Mouse (Mus musculus): Measurements from ENCODE around the gene Pdcl2. TPM values are rescaled to one million over a fixed set of nuclear protein-coding genes. Genes with fewer than 3 reads are reported as not detected.

Pdcl2 gene
- total and polyA plus RNA-seq, 3 experiments = not detected

- TF ChIP-seq TAL1 (conservative IDR thresholded peaks at IDR 0.05; ENCODE audit: low read depth, low read length) = no peak
- no peak for TF ChIP-seq CTCF (IDR thresholded peaks at IDR 0.05; ENCODE audit: low read depth, low read length)
- TF ChIP-seq GATA2 (IDR thresholded peaks at IDR 0.05; ENCODE audit: borderline replicate concordance, low read depth, low read length) = no peak
- H3K9me3 ChIP-seq (replicated peaks) = no peaks in the 10 kb centered on the region
- peaks cover 19% of the 10 kb centered on the region; the same call in 1 of the 2 replicates for H3K4me1 ChIP-seq (ENCODE audit: insufficient read depth, low read depth, low read length)
- peaks cover 23% of the 10 kb centered on the region for H3K36me3 ChIP-seq (replicated peaks)
- DNase-seq (ENCODE audit: low spot score) = no peak
- ATAC-seq (ENCODE audit: extremely low read depth, insufficient number of reproducible peaks, low FRiP score, poor library complexity, severe bottlenecking) = no peak
- H3K4me3 ChIP-seq (ENCODE audit: low read depth, low read length) = no peak overlapping the region
- no peaks in the 10 kb centered on the region for H3K27me3 ChIP-seq (ENCODE audit: insufficient read depth, low read length)
Observed at GRCm38 (mm10) chr5:76288256-76288655, 42.7 kb downstream of the Pdcl2 start.

DNA sequence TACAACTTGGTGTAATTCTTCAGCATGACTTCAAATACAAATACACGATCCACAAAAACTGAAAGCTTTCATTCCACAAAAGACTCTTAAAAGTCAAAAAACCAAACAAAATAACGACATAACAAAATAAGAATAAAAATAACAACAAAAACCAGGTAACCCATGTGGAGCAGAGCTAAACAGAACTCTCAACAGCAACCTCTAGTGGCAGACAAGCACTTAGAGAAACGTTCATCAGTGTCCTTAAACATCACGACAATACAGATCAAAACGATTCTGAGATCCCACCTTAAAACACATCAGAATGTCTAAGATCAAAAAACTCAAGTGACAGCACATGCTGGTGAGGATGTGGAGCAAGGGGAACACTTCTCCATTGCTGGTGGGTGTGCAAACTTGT, 43.9 kb downstream of the Pdcl2 start:
- TF ChIP-seq GATA1 (IDR thresholded peaks at IDR 0.05; ENCODE audit: borderline replicate concordance, low read length) (no peak), CTCF (IDR thresholded peaks at IDR 0.05; ENCODE audit: low read depth, low read length) (no peak), TAL1 (conservative IDR thresholded peaks at IDR 0.05; ENCODE audit: low read depth, low read length) (no peak), POLR2AphosphoS5 (IDR thresholded peaks at IDR 0.05; ENCODE audit: insufficient replicate concordance, low read depth, low read length) (no peak), GATA2 (IDR thresholded peaks at IDR 0.05; ENCODE audit: borderline replicate concordance, low read depth, low read length) (no peak)
- Histone ChIP-seq H3K4me1 (ENCODE audit: insufficient read depth, low read depth, low read length) (peaks cover 19% of the 10 kb centered on the region; the same call in 1 of the 2 replicates), H3K4me3 (ENCODE audit: low read depth, low read length) (no peak overlapping the region), H3K9me3 (replicated peaks) (no peaks in the 10 kb centered on the region), H3K36me3 (replicated peaks) (peaks cover 27% of the 10 kb centered on the region), H3K27me3 (ENCODE audit: insufficient read depth, low read length) (no peaks in the 10 kb centered on the region)
- ATAC-seq (ENCODE audit: extremely low read depth, insufficient number of reproducible peaks, low FRiP score, poor library complexity, severe bottlenecking) (no peak), DNase-seq (ENCODE audit: low spot score) (no peak)

DNA sequence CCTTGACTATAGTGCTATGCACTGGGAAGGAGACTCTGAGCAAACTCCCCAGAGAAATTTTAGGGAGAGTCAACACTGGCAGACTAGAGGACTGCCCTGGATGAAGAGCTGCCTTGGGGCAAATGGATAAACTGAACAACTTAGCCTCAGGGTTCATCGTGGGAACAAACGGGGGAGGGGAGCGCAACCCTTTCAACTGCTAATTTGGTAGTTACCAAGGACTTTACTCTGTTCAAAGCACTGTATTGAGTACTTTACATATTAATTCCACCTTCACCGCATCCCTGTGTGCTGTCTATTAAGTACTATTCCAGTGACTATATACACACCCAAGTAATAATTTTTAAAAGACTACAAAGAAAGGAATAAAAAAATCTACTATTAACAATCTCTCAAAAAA, 45.3 kb downstream of the Pdcl2 start:
- no peak for ATAC-seq (ENCODE audit: extremely low read depth, insufficient number of reproducible peaks, low FRiP score, poor library complexity, severe bottlenecking)
- no peaks in the 10 kb centered on the region for H3K27me3 ChIP-seq (ENCODE audit: insufficient read depth, low read length)
- peaks cover 20% of the 10 kb centered on the region; the same call in 1 of the 2 replicates for H3K4me1 ChIP-seq (ENCODE audit: insufficient read depth, low read depth, low read length)
- peaks cover 28% of the 10 kb centered on the region for H3K36me3 ChIP-seq (replicated peaks)
- TF ChIP-seq GATA2 (IDR thresholded peaks at IDR 0.05; ENCODE audit: borderline replicate concordance, low read depth, low read length) (no peak), TAL1 (conservative IDR thresholded peaks at IDR 0.05; ENCODE audit: low read depth, low read length) (no peak), GATA1 (IDR thresholded peaks at IDR 0.05; ENCODE audit: borderline replicate concordance, low read length) (no peak), CTCF (IDR thresholded peaks at IDR 0.05; ENCODE audit: low read depth, low read length) (no peak), POLR2AphosphoS5 (IDR thresholded peaks at IDR 0.05; ENCODE audit: insufficient replicate concordance, low read depth, low read length) (no peak)
- no peaks in the 10 kb centered on the region for H3K9me3 ChIP-seq (replicated peaks)
- no peak overlapping the region for H3K4me3 ChIP-seq (ENCODE audit: low read depth, low read length)
- DNase-seq (ENCODE audit: low spot score) = no peak

GRCm38 (mm10) chr5:76283890-76284289, 47.1 kb downstream of the Pdcl2 start:
- Histone ChIP-seq H3K4me1 (ENCODE audit: insufficient read depth, low read depth, low read length) (peaks cover 15% of the 10 kb centered on the region; the same call in 1 of the 2 replicates), H3K9me3 (replicated peaks) (no peaks in the 10 kb centered on the region), H3K27me3 (ENCODE audit: insufficient read depth, low read length) (no peaks in the 10 kb centered on the region), H3K36me3 (replicated peaks) (peaks cover 22% of the 10 kb centered on the region), H3K4me3 (ENCODE audit: low read depth, low read length) (no peak overlapping the region)
- ATAC-seq (ENCODE audit: extremely low read depth, insufficient number of reproducible peaks, low FRiP score, poor library complexity, severe bottlenecking) (no peak), DNase-seq (ENCODE audit: low spot score) (no peak)
- TF ChIP-seq GATA2 (IDR thresholded peaks at IDR 0.05; ENCODE audit: borderline replicate concordance, low read depth, low read length) (no peak), POLR2AphosphoS5 (IDR thresholded peaks at IDR 0.05; ENCODE audit: insufficient replicate concordance, low read depth, low read length) (no peak), GATA1 (IDR thresholded peaks at IDR 0.05; ENCODE audit: borderline replicate concordance, low read length) (no peak), TAL1 (conservative IDR thresholded peaks at IDR 0.05; ENCODE audit: low read depth, low read length) (no peak), CTCF (IDR thresholded peaks at IDR 0.05; ENCODE audit: low read depth, low read length) (no peak)

GRCm38 (mm10) chr5:76274977-76275376, 56.0 kb downstream of the Pdcl2 start:
- TF ChIP-seq TAL1 (conservative IDR thresholded peaks at IDR 0.05; ENCODE audit: low read depth, low read length) (no peak), GATA1 (IDR thresholded peaks at IDR 0.05; ENCODE audit: borderline replicate concordance, low read length) (no peak), POLR2AphosphoS5 (IDR thresholded peaks at IDR 0.05; ENCODE audit: insufficient replicate concordance, low read depth, low read length) (no peak)
- ATAC-seq (ENCODE audit: extremely low read depth, insufficient number of reproducible peaks, low FRiP score, poor library complexity, severe bottlenecking) (no peak), DNase-seq (ENCODE audit: low spot score) (no peak)
- no peaks in the 10 kb centered on the region for H3K9me3 ChIP-seq (replicated peaks)
- no peaks in the 10 kb centered on the region for H3K4me1 ChIP-seq (ENCODE audit: insufficient read depth, low read depth, low read length)
- peaks cover 21% of the 10 kb centered on the region for H3K36me3 ChIP-seq (replicated peaks)
- H3K27me3 ChIP-seq (ENCODE audit: insufficient read depth, low read length) = no peaks in the 10 kb centered on the region
- H3K4me3 ChIP-seq (ENCODE audit: low read depth, low read length) = no peak overlapping the region

Other genes starting within 250 kb of the Pdcl2 start
- 52.2 and 57.0 TPM in 2 replicates for gene Srd5a3, start 190.9 kb downstream of the Pdcl2 start, total RNA-seq (2014; fragmentation: Nextera tagmentation)
- gene Srd5a3, start 190.9 kb downstream of the Pdcl2 start, total RNA-seq (2017) = 45.4 and 70.0 TPM in 2 replicates
- 58.4 and 99.0 TPM in 2 replicates for gene Srd5a3, start 190.9 kb downstream of the Pdcl2 start, polyA plus RNA-seq (2012)
- gene Tmem165, start 147.3 kb downstream of the Pdcl2 start, total RNA-seq (2014; fragmentation: Nextera tagmentation) = 70.1 and 87.2 TPM in 2 replicates
- gene Tmem165, start 147.3 kb downstream of the Pdcl2 start, total RNA-seq (2017) = 66.7 and 91.4 TPM in 2 replicates
- gene Tmem165, start 147.3 kb downstream of the Pdcl2 start, polyA plus RNA-seq (2012) = 49.9 and 73.9 TPM in 2 replicates
- 25.3 and 27.2 TPM in 2 replicates for gene Clock, start 26.4 kb downstream of the Pdcl2 start, total RNA-seq (2014; fragmentation: Nextera tagmentation)
- gene Clock, start 26.4 kb downstream of the Pdcl2 start, total RNA-seq (2017) = 16.4 and 16.7 TPM in 2 replicates
- gene Clock, start 26.4 kb downstream of the Pdcl2 start, polyA plus RNA-seq (2012) = 0.58 and 0.82 TPM in 2 replicates
- not detected in 2 replicates for gene Nmu, start 32.6 kb upstream of the Pdcl2 start, total RNA-seq (2014; fragmentation: Nextera tagmentation)
- not detected in 2 replicates for gene Nmu, start 32.6 kb upstream of the Pdcl2 start, total RNA-seq (2017)
- not detected in 2 replicates for gene Nmu, start 32.6 kb upstream of the Pdcl2 start, polyA plus RNA-seq (2012)
- not detected in 2 replicates for gene Gm7271, start 152.9 kb upstream of the Pdcl2 start, total RNA-seq (2014; fragmentation: Nextera tagmentation)
- not detected in 2 replicates for gene Gm7271, start 152.9 kb upstream of the Pdcl2 start, total RNA-seq (2017)
- gene Gm7271, start 152.9 kb upstream of the Pdcl2 start, polyA plus RNA-seq (2012) = not detected in 2 replicates
- gene Exoc1, start 198.2 kb upstream of the Pdcl2 start, total RNA-seq (2014; fragmentation: Nextera tagmentation) = 44.9 and 59.6 TPM in 2 replicates
- gene Exoc1, start 198.2 kb upstream of the Pdcl2 start, total RNA-seq (2017) = 72.3 and 73.8 TPM in 2 replicates
- 1.6 and 2.2 TPM in 2 replicates for gene Exoc1, start 198.2 kb upstream of the Pdcl2 start, polyA plus RNA-seq (2012)